Mouse (Mus musculus): Measurements from ENCODE around the gene Spata1. TPM values are rescaled to one million over a fixed set of nuclear protein-coding genes. Genes with fewer than 3 reads are reported as not detected.
A peak's percentile ranks its signal among the peaks of the same experiment; 100 is the strongest.

Gene Spata1
- polyA plus RNA-seq, 1 experiment = 138 TPM

DNA sequence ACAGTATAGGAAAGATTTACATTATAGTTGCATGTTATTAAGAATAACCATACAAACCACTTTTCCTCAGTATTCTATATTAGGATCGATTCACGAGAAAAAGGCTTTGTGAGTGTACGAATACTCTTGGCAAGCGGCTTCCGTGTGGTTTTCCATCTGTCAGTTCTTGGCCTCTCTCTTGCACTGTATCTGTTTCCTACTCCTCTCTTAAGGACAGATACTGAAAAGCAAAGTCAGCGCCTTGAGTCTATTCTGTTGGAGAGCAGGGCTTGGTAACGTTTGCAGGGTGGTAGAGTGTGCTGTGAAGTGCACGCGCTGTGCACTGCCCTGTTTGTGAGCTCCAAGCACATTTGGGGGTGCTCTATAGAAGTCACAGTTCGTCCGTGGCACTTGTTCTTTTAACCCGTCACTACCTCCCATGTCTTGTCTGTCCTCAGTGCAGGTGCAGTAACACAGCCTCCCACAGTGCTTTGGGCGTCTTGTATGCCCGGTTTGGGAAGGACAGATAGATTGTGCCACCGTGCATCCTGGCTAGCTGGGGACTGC, 79.5 kb downstream of the Spata1 start:
- peaks cover 2% of the 10 kb centered on the region for H3K36me3 ChIP-seq (ENCODE audit: control insufficient read depth, insufficient read depth, low read length)
- no peak overlapping the region for H3K27ac ChIP-seq (ENCODE audit: control insufficient read depth, insufficient read depth, low read depth, low read length)
- no peaks in the 10 kb centered on the region for H3K27me3 ChIP-seq (ENCODE audit: control insufficient read depth, insufficient read depth, low read length)
- H3K4me1 ChIP-seq (ENCODE audit: control insufficient read depth, insufficient read depth, low read length) = no peaks in the 10 kb centered on the region
- no peak for TF ChIP-seq POLR2A (IDR thresholded peaks at IDR 0.05; ENCODE audit: control insufficient read depth, low read depth, low read length)
- TF ChIP-seq CTCF (IDR thresholded peaks at IDR 0.05; ENCODE audit: control insufficient read depth, insufficient read depth, insufficient replicate concordance, low read depth, low read length) = no peak
- H3K4me3 ChIP-seq (ENCODE audit: control insufficient read depth, low read depth, low read length) = no peak overlapping the region

DNA sequence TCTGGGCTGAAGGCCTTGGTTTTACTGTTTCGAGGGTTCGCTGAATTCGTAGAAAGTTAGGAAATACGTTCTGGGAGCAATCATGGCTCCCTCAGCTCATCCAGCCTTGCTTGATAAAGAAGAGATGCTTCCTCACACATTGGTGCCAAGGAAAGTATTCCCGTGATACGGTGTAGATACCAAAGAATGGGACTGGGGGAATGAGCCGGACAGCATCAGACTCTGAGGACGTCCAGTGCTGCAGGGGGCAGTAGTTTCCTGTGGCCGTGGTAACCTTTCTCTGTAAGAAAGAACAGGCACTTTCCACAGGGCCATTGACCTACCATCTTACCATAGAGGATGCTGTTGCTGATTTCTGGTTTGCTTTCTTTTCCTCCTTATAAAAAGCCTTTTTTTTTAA, 80.0 kb downstream of the Spata1 start:
- Histone ChIP-seq H3K4me3 (ENCODE audit: control insufficient read depth, low read depth, low read length) (no peak overlapping the region), H3K27ac (ENCODE audit: control insufficient read depth, insufficient read depth, low read depth, low read length) (no peak overlapping the region), H3K27me3 (ENCODE audit: control insufficient read depth, insufficient read depth, low read length) (no peaks in the 10 kb centered on the region), H3K36me3 (ENCODE audit: control insufficient read depth, insufficient read depth, low read length) (peaks cover 2% of the 10 kb centered on the region), H3K4me1 (ENCODE audit: control insufficient read depth, insufficient read depth, low read length) (no peaks in the 10 kb centered on the region)
- no peak for TF ChIP-seq CTCF (IDR thresholded peaks at IDR 0.05; ENCODE audit: control insufficient read depth, insufficient read depth, insufficient replicate concordance, low read depth, low read length)
- TF ChIP-seq POLR2A (IDR thresholded peaks at IDR 0.05; ENCODE audit: control insufficient read depth, low read depth, low read length) = no peak

DNA sequence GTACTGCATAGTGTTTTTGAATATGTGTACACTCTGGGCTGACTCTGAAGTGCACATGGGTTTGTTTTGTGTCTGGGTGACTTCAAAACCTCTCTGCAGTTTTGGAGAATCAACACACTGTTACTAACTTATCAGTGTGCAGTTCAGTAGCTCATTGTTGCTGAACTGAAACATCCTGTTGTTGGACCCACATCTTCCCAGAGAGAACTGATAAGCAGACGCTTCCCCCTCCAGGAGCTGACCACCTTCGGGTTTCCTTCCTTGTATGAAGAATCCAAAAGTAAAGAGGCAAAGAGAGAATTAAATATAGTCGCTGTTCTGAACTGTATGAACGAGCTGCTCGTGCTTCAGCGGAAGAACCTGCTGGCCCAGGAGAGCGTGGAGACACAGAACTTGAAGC, 80.7 kb downstream of the Spata1 start:
- peaks cover 2% of the 10 kb centered on the region for H3K36me3 ChIP-seq (ENCODE audit: control insufficient read depth, insufficient read depth, low read length)
- TF ChIP-seq POLR2A (IDR thresholded peaks at IDR 0.05; ENCODE audit: control insufficient read depth, low read depth, low read length) (no peak), CTCF (IDR thresholded peaks at IDR 0.05; ENCODE audit: control insufficient read depth, insufficient read depth, insufficient replicate concordance, low read depth, low read length) (no peak)
- no peaks in the 10 kb centered on the region for H3K4me1 ChIP-seq (ENCODE audit: control insufficient read depth, insufficient read depth, low read length)
- no peak overlapping the region for H3K4me3 ChIP-seq (ENCODE audit: control insufficient read depth, low read depth, low read length)
- H3K27me3 ChIP-seq (ENCODE audit: control insufficient read depth, insufficient read depth, low read length) = no peaks in the 10 kb centered on the region
- H3K27ac ChIP-seq (ENCODE audit: control insufficient read depth, insufficient read depth, low read depth, low read length) = peak overlapping the region; percentile 56

DNA sequence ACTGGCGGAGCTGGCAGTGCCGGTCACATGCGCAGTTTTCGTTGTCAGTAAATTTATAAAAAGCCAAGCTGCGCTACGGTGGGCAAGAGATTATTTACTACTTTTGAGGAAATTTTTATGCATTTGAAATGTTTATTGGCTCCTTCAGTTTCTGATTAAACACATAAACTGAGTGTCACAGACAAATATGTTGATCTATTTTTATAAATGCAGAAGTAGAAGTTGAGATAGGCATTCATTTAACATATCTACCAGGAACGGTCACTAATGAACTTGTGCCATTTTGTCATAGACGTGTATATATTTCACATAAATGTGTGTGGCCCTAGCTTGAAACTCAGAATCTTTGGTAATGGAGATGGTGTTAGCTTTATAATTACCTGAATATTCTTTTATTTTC, 81.7 kb downstream of the Spata1 start:
- no peaks in the 10 kb centered on the region; the same call in none of the 2 replicates for H3K36me3 ChIP-seq (ENCODE audit: control insufficient read depth, insufficient read depth, low read length)
- no peak for TF ChIP-seq CTCF (IDR thresholded peaks at IDR 0.05; ENCODE audit: control insufficient read depth, insufficient read depth, insufficient replicate concordance, low read depth, low read length)
- TF ChIP-seq POLR2A (IDR thresholded peaks at IDR 0.05; ENCODE audit: control insufficient read depth, low read depth, low read length) = no peak
- no peak overlapping the region for H3K27ac ChIP-seq (ENCODE audit: control insufficient read depth, insufficient read depth, low read depth, low read length)
- H3K4me1 ChIP-seq (ENCODE audit: control insufficient read depth, insufficient read depth, low read length) = no peaks in the 10 kb centered on the region
- no peak overlapping the region for H3K4me3 ChIP-seq (ENCODE audit: control insufficient read depth, low read depth, low read length)
- no peaks in the 10 kb centered on the region for H3K27me3 ChIP-seq (ENCODE audit: control insufficient read depth, insufficient read depth, low read length)

DNA sequence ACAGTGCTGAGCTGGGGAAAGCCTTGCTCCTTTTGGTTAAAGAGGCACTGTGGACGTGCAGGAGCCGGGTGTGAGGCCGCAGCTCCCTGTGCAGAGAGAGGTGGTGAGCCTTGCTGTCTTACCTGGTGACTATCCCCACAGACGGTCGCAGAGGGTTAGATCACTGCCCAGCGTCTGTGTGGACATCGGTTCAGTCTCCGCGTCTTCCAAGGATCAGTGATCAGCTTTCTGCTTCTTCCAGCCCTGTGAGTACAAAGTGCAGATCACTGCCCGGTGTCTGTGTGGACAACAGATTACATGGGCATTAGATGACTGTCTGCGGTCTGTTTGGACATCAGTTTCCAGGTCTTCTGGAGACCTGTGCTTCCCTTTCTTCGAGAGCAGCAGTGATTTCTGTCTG, 85.0 kb downstream of the Spata1 start:
- H3K27me3 ChIP-seq (ENCODE audit: control insufficient read depth, insufficient read depth, low read length) = no peaks in the 10 kb centered on the region
- no peaks in the 10 kb centered on the region; the same call in none of the 2 replicates for H3K36me3 ChIP-seq (ENCODE audit: control insufficient read depth, insufficient read depth, low read length)
- H3K4me1 ChIP-seq (ENCODE audit: control insufficient read depth, insufficient read depth, low read length) = no peaks in the 10 kb centered on the region
- no peak overlapping the region for H3K27ac ChIP-seq (ENCODE audit: control insufficient read depth, insufficient read depth, low read depth, low read length)
- no peak for TF ChIP-seq POLR2A (IDR thresholded peaks at IDR 0.05; ENCODE audit: control insufficient read depth, low read depth, low read length)
- TF ChIP-seq CTCF (IDR thresholded peaks at IDR 0.05; ENCODE audit: control insufficient read depth, insufficient read depth, insufficient replicate concordance, low read depth, low read length) = no peak
- no peak overlapping the region for H3K4me3 ChIP-seq (ENCODE audit: control insufficient read depth, low read depth, low read length)

DNA sequence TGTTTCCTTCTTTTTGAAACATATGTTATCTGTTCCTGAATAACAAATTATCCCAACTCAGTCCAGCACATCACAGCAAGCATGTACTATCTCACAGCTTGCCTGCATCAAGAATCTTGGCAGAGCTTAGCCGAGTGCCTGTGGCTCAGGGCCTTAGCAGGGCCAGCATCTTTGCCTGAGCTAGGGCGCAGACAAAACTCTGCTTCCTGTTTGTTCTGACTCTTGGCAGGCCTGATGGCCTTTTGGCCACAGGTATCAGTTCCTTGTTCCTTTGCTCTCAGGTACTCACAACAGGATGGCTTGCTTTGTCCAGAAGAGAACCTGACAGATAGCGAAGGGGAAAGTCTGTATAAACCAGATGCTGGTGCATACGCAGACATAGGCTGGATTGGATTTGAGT, 85.6 kb downstream of the Spata1 start:
- no peaks in the 10 kb centered on the region; the same call in 1 of the 2 replicates for H3K36me3 ChIP-seq (ENCODE audit: control insufficient read depth, insufficient read depth, low read length)

DNA sequence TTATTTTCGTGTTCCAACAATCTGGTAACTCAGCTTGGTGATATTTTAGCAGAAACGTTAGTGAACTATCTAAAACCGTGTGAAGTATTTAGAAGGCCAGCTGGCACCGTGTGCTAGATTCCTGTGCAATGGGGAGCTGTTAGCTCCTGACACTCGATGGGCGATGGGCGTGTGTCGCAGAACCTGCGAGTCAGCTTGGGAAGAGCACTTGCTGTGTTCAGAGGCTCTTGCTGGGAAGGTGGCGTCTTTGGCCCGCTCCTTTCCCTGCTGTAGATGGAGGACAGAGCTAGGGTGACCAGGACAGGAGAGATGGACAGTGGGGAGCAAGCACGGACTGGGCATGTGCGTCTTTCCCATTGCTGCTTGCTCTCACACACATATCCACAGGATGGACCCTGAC, 86.5 kb downstream of the Spata1 start:
- no peak overlapping the region for H3K4me3 ChIP-seq (ENCODE audit: control insufficient read depth, low read depth, low read length)
- no peaks in the 10 kb centered on the region for H3K4me1 ChIP-seq (ENCODE audit: control insufficient read depth, insufficient read depth, low read length)
- H3K27ac ChIP-seq (ENCODE audit: control insufficient read depth, insufficient read depth, low read depth, low read length) = no peak overlapping the region; the same call in 1 of the 2 replicates
- TF ChIP-seq CTCF (IDR thresholded peaks at IDR 0.05; ENCODE audit: control insufficient read depth, insufficient read depth, insufficient replicate concordance, low read depth, low read length) = no peak
- TF ChIP-seq POLR2A (IDR thresholded peaks at IDR 0.05; ENCODE audit: control insufficient read depth, low read depth, low read length) = no peak
- H3K36me3 ChIP-seq (ENCODE audit: control insufficient read depth, insufficient read depth, low read length) = no peaks in the 10 kb centered on the region; the same call in 1 of the 2 replicates
- H3K27me3 ChIP-seq (ENCODE audit: control insufficient read depth, insufficient read depth, low read length) = no peaks in the 10 kb centered on the region

More for the DNA sequence above, 85.6 kb downstream of the Spata1 start:
- H3K4me1 ChIP-seq (ENCODE audit: control insufficient read depth, insufficient read depth, low read length) = no peaks in the 10 kb centered on the region
- H3K4me3 ChIP-seq (ENCODE audit: control insufficient read depth, low read depth, low read length) = no peak overlapping the region
- no peaks in the 10 kb centered on the region for H3K27me3 ChIP-seq (ENCODE audit: control insufficient read depth, insufficient read depth, low read length)
- no peak overlapping the region for H3K27ac ChIP-seq (ENCODE audit: control insufficient read depth, insufficient read depth, low read depth, low read length)
- no peak for TF ChIP-seq CTCF (IDR thresholded peaks at IDR 0.05; ENCODE audit: control insufficient read depth, insufficient read depth, insufficient replicate concordance, low read depth, low read length)
- TF ChIP-seq POLR2A (IDR thresholded peaks at IDR 0.05; ENCODE audit: control insufficient read depth, low read depth, low read length) = no peak

All from testis, adult 2 months (tissue).